In genomic region chr9:26733986-26734385, GRCm38 (mm10) we compare ENCODE assay signal across 8 mouse cellular contexts. TPM values are rescaled to one million over a fixed set of nuclear protein-coding genes. Genes with fewer than 3 reads are reported as not detected.
DNase-seq lines count a peak whose midpoint lies in the region; ATAC-seq and TF ChIP-seq lines count a peak whose summit lies in the region.

No protein-coding gene starts in this region.

- DNase-seq in frontal cortex, postnatal 25 days (ENCODE audit: low spot score in 2 of 2) = no peak
- DNase-seq in testis, postnatal 10 days (ENCODE audit: low spot score) = no peak
- peak; percentile 41 for DNase-seq in limb, embryonic 10.5 days (ENCODE audit: low spot score)
- peak; percentile 63 for DNase-seq in retina, postnatal 1 day
- no peak for DNase-seq in thymus, postnatal 25 days
- no peak for DNase-seq in kidney, adult 9 months

- H3K9me3 ChIP-seq in limb, embryonic 10.5 days (replicated peaks) = no peaks in the 10 kb centered on the region

- no peak for TF ChIP-seq CTCF in testis, adult 2 months (IDR thresholded peaks at IDR 0.05; ENCODE audit: control insufficient read depth, insufficient read depth, insufficient replicate concordance, low read depth, low read length)

- H3K27ac ChIP-seq in testis, adult 2 months (ENCODE audit: control insufficient read depth, insufficient read depth, low read depth, low read length) = no peak overlapping the region
- H3K27ac ChIP-seq in limb, embryonic 10.5 days = no peak overlapping the region

- H3K4me1 ChIP-seq in testis, adult 2 months (ENCODE audit: control insufficient read depth, insufficient read depth, low read length) = peaks cover 11% of the 10 kb centered on the region
- H3K4me1 ChIP-seq in limb, embryonic 10.5 days = peaks cover 11% of the 10 kb centered on the region

- under 1% methylated on average over 36 of the region's 37 CpGs for WGBS in limb, embryonic 10.5 days

- peak overlapping the region; percentile 70 for H3K4me3 ChIP-seq in testis, adult 2 months (ENCODE audit: control insufficient read depth, low read depth, low read length)
- H3K4me3 ChIP-seq in limb, embryonic 10.5 days = peak overlapping the region; percentile 60

- H3K36me3 ChIP-seq in testis, adult 2 months (ENCODE audit: control insufficient read depth, insufficient read depth, low read length) = no peaks in the 10 kb centered on the region
- no peaks in the 10 kb centered on the region for H3K36me3 ChIP-seq in limb, embryonic 10.5 days

- H3K27me3 ChIP-seq in testis, adult 2 months (ENCODE audit: control insufficient read depth, insufficient read depth, low read length) = no peaks in the 10 kb centered on the region
- H3K27me3 ChIP-seq in limb, embryonic 10.5 days (ENCODE audit: low read depth, poor library complexity, severe bottlenecking) = peaks cover 53% of the 10 kb centered on the region

- peak; percentile 19 for ATAC-seq in frontal cortex, adult (ENCODE audit: low TSS enrichment)

- no peak for TF ChIP-seq POLR2A in testis, adult 2 months (IDR thresholded peaks at IDR 0.05; ENCODE audit: control insufficient read depth, low read depth, low read length)

RNA-seq across cellular contexts. Expression of gene B3gat1, which starts 0.5 kb away (rescaled TPM):
- 0.04 and 0.12 TPM in 2 replicates for polyA plus RNA-seq in testis, adult 2 months (2012; rRNA removed)
- polyA plus RNA-seq in limb, embryonic 10.5 days (2016; fragmentation: Nextera tagmentation; extraction: Ambion mirVana) = 0.05 and 0.21 TPM in 2 replicates

Comparison
In these comparisons a context has a peak if more than half of its experiments do, and no peak if none do; other contexts are left out.
1. DNase-seq: peak in limb, embryonic 10.5 days (single experiment) and retina, postnatal 1 day (single experiment); none in frontal cortex, postnatal 25 days (0 of 2), testis, postnatal 10 days (single experiment), thymus, postnatal 25 days (single experiment) and kidney, adult 9 months (single experiment).